Mouse (Mus musculus) heart, embryonic 16.5 days (tissue): Measurements from ENCODE around the gene Pdlim4. TPM values are rescaled to one million over a fixed set of nuclear protein-coding genes. Genes with fewer than 3 reads are reported as not detected.

Experiments used
- ATAC-seq: fragments of 200-750 bp; cut with Nextera tagmentation; replicated peaks from 2 replicates; pipeline ENCODE4 v1.8.0; 2017; ENCODE audit warnings: moderate number of reproducible peaks; ENCODE audit not compliant: insufficient read depth, low FRiP score; ENCODE audit errors: extremely low read depth
- H3K27ac ChIP-seq: fragments of 300-500 bp; sonication (generic); 2 replicates; pipeline ENCODE4 v1.5.1; 2014; ENCODE audit warnings: mild to moderate bottlenecking, low read length, control low read depth, moderate library complexity
- H3K27me3 ChIP-seq: fragments of 300-500 bp; sonication (generic); 2 replicates; pipeline ENCODE4 v1.6.1; 2014; ENCODE audit warnings: low read length, mixed read lengths; ENCODE audit not compliant: control insufficient read depth, insufficient read depth
- H3K36me3 ChIP-seq: fragments of 300-500 bp; sonication (generic); 2 replicates; pipeline ENCODE4 v1.6.1; 2014; ENCODE audit not compliant: control insufficient read depth, insufficient read depth
- H3K4me1 ChIP-seq: fragments of 300-500 bp; sonication (generic); 2 replicates; pipeline ENCODE4 v1.6.1; 2014; ENCODE audit warnings: low read length, mixed read lengths; ENCODE audit not compliant: control insufficient read depth, insufficient read depth
- H3K4me2 ChIP-seq: fragments of 300-500 bp; sonication (generic); 2 replicates; pipeline ENCODE4 v1.6.1; 2014; ENCODE audit warnings: low read depth, mild to moderate bottlenecking, control low read depth, low read length
- H3K4me3 ChIP-seq: fragments of 300-500 bp; sonication (generic); 2 replicates; pipeline ENCODE4 v1.5.1; 2014; ENCODE audit warnings: mild to moderate bottlenecking, control low read depth, low read length
- H3K9ac ChIP-seq: fragments of 300-500 bp; sonication (generic); 2 replicates; pipeline ENCODE4 v1.6.1; 2014; ENCODE audit warnings: low read length, control low read depth
- H3K9me3 ChIP-seq: fragments of 300-500 bp; sonication (generic); replicated peaks from 2 replicates; pipeline ENCODE4 v1.6.1; 2016; ENCODE audit warnings: low read length; ENCODE audit not compliant: control insufficient read depth
- WGBS: fragments of 180-500 bp; shearing (Covaris S2); extraction: QIAGEN DNeasy Blood & Tissue Kit; methylation state at CpG from one replicate; pipeline ENCODE4 v1.1.7; 2014; 5-methylcytosine and 5-hydroxymethylcytosine counted together
- polyA plus RNA-seq: library from polyadenylated mRNA; unstranded; fragments of >200 nt; fragmentation: Nextera tagmentation; extraction: Ambion mirVana; gene quantifications from 2 replicates; pipeline ENCODE4 v1.2.1, GENCODE M21; 2015

Gene Pdlim4
- polyA plus RNA-seq, 1 experiment from 2014 or later, result 26.4 TPM

- Histone ChIP-seq H3K4me2 (no peak overlapping the region), H3K27ac (peak overlapping the region; percentile 15; the same call in 1 of the 2 replicates), H3K9me3 (no peaks in the 10 kb centered on the region), H3K4me1 (peaks cover 36% of the 10 kb centered on the region), H3K4me3 (no peak overlapping the region), H3K27me3 (no peaks in the 10 kb centered on the region), H3K36me3 (no peaks in the 10 kb centered on the region), H3K9ac (no peak overlapping the region)
- WGBS, result 56% methylated on average over 9 of the region's 9 CpGs
- ATAC-seq, result no peak
These were observed 8.5 kb downstream of the Pdlim4 start for GRCm38 (mm10) chr11:54060316-54060715.

GRCm38 (mm10) chr11:54059526-54059925 is 9.3 kb downstream of the Pdlim4 start:
- 63% methylated on average over 1 of the region's 1 CpGs for WGBS
- Histone ChIP-seq H3K4me2 (no peak overlapping the region), H3K4me1 (peaks cover 30% of the 10 kb centered on the region), H3K27me3 (no peaks in the 10 kb centered on the region), H3K9me3 (no peaks in the 10 kb centered on the region), H3K9ac (no peak overlapping the region), H3K27ac (no peak overlapping the region), H3K36me3 (no peaks in the 10 kb centered on the region), H3K4me3 (no peak overlapping the region)
- no peak for ATAC-seq

- Histone ChIP-seq H3K4me3 (no peak overlapping the region), H3K9me3 (no peaks in the 10 kb centered on the region), H3K27me3 (no peaks in the 10 kb centered on the region), H3K9ac (no peak overlapping the region), H3K36me3 (no peaks in the 10 kb centered on the region), H3K4me2 (no peak overlapping the region), H3K27ac (no peak overlapping the region), H3K4me1 (peaks cover 27% of the 10 kb centered on the region)
- ATAC-seq, result no peak
- WGBS, result 22% methylated on average over 6 of the region's 6 CpGs
These were observed 10.2 kb downstream of the Pdlim4 start for GRCm38 (mm10) chr11:54058643-54059042.

- H3K9me3 ChIP-seq, result no peaks in the 10 kb centered on the region
- H3K27ac ChIP-seq, result no peak overlapping the region
- no peak overlapping the region for H3K9ac ChIP-seq
- 59% methylated on average over 10 of the region's 10 CpGs for WGBS
- no peak overlapping the region for H3K4me2 ChIP-seq
- no peak overlapping the region for H3K4me3 ChIP-seq
- no peaks in the 10 kb centered on the region for H3K36me3 ChIP-seq
- ATAC-seq, result no peak
- H3K4me1 ChIP-seq, result peaks cover 27% of the 10 kb centered on the region
- no peaks in the 10 kb centered on the region for H3K27me3 ChIP-seq
These were observed 10.7 kb downstream of the Pdlim4 start for GRCm38 (mm10) chr11:54058056-54058617.

GRCm38 (mm10) chr11:54057428-54057827 is 11.4 kb downstream of the Pdlim4 start:
- Histone ChIP-seq H3K9me3 (no peaks in the 10 kb centered on the region), H3K9ac (no peak overlapping the region), H3K4me1 (peaks cover 23% of the 10 kb centered on the region), H3K4me3 (no peak overlapping the region), H3K27me3 (no peaks in the 10 kb centered on the region), H3K4me2 (no peak overlapping the region), H3K36me3 (no peaks in the 10 kb centered on the region), H3K27ac (no peak overlapping the region)
- WGBS, result 50% methylated on average over 2 of the region's 2 CpGs
- no peak for ATAC-seq

- Histone ChIP-seq H3K27ac (no peak overlapping the region), H3K4me2 (no peak overlapping the region), H3K27me3 (no peaks in the 10 kb centered on the region), H3K9ac (no peak overlapping the region), H3K4me3 (no peak overlapping the region), H3K4me1 (peaks cover 12% of the 10 kb centered on the region), H3K36me3 (no peaks in the 10 kb centered on the region), H3K9me3 (no peaks in the 10 kb centered on the region)
- no peak for ATAC-seq
- 71% methylated on average over 8 of the region's 8 CpGs for WGBS
These were observed 12.7 kb downstream of the Pdlim4 start for GRCm38 (mm10) chr11:54056132-54056531.

- Histone ChIP-seq H3K9ac (no peak overlapping the region), H3K4me3 (no peak overlapping the region), H3K27ac (no peak overlapping the region), H3K4me2 (no peak overlapping the region), H3K27me3 (no peaks in the 10 kb centered on the region), H3K9me3 (no peaks in the 10 kb centered on the region), H3K4me1 (peaks cover 12% of the 10 kb centered on the region), H3K36me3 (no peaks in the 10 kb centered on the region)
- ATAC-seq, result no peak
- 25% methylated on average over 6 of the region's 6 CpGs for WGBS
These were observed 14.6 kb downstream of the Pdlim4 start for GRCm38 (mm10) chr11:54054257-54054656.

- Histone ChIP-seq H3K27me3 (no peaks in the 10 kb centered on the region), H3K4me1 (no peaks in the 10 kb centered on the region; the same call in 1 of the 2 replicates), H3K36me3 (no peaks in the 10 kb centered on the region), H3K9ac (no peak overlapping the region), H3K27ac (no peak overlapping the region), H3K9me3 (no peaks in the 10 kb centered on the region), H3K4me3 (no peak overlapping the region), H3K4me2 (no peak overlapping the region)
- ATAC-seq, result no peak
- 66% methylated on average over 7 of the region's 7 CpGs for WGBS
These were observed 15.7 kb downstream of the Pdlim4 start for GRCm38 (mm10) chr11:54053090-54053489.

GRCm38 (mm10) chr11:54052128-54052527 is 16.7 kb downstream of the Pdlim4 start:
- Histone ChIP-seq H3K27me3 (no peaks in the 10 kb centered on the region), H3K4me3 (no peak overlapping the region), H3K9me3 (no peaks in the 10 kb centered on the region), H3K4me1 (no peaks in the 10 kb centered on the region), H3K9ac (no peak overlapping the region), H3K27ac (no peak overlapping the region), H3K4me2 (no peak overlapping the region), H3K36me3 (no peaks in the 10 kb centered on the region)
- ATAC-seq, result no peak
- WGBS, result 87% methylated on average over 5 of the region's 5 CpGs
